Mouse (Mus musculus) small intestine, adult 2 months (tissue): Measurements from ENCODE around the gene Tmem69. TPM values are rescaled to one million over a fixed set of nuclear protein-coding genes. Genes with fewer than 3 reads are reported as not detected.

Source experiments
- H3K27ac ChIP-seq: fragments of 200-500 bp; 2 replicates; pipeline ENCODE4 v1.5.1; 2012; ENCODE audit warnings: low read depth, low read length, control low read depth, inconsistent platforms; ENCODE audit not compliant: insufficient read depth
- H3K27me3 ChIP-seq: fragments of 200-500 bp; 2 replicates; pipeline ENCODE4 v1.6.1; 2012; ENCODE audit warnings: mild to moderate bottlenecking, moderate library complexity, low read length, inconsistent platforms; ENCODE audit not compliant: control insufficient read depth, insufficient read depth
- H3K36me3 ChIP-seq: fragments of 200-500 bp; 2 replicates; pipeline ENCODE4 v1.6.1; 2012; ENCODE audit warnings: mild to moderate bottlenecking, low read length, control low read depth, inconsistent platforms; ENCODE audit not compliant: control insufficient read depth, insufficient read depth
- H3K4me1 ChIP-seq: fragments of 200-500 bp; 2 replicates; pipeline ENCODE4 v1.6.1; 2012; ENCODE audit warnings: low read length, inconsistent platforms, mixed read lengths; ENCODE audit not compliant: control insufficient read depth, insufficient read depth, insufficient read length
- H3K4me3 ChIP-seq: fragments of 200-500 bp; 2 replicates; pipeline ENCODE4 v1.5.1; 2012; ENCODE audit warnings: low read depth, mild to moderate bottlenecking, control low read depth, inconsistent platforms, low read length, moderate library complexity
- CTCF ChIP-seq: fragments of 200-500 bp; IDR thresholded peaks from 2 replicates; pipeline ENCODE4 v1.5.1; 2012; ENCODE audit warnings: low read depth, mild to moderate bottlenecking, control low read depth, inconsistent platforms, low read length, moderate library complexity, mixed read lengths; ENCODE audit not compliant: insufficient replicate concordance, insufficient read length; ENCODE audit errors: extremely low read depth
- POLR2A ChIP-seq: fragments of 200-500 bp; IDR thresholded peaks from 2 replicates; pipeline ENCODE4 v1.6.1; 2012; ENCODE audit warnings: low read depth, mild to moderate bottlenecking, control low read depth, inconsistent platforms, low read length, moderate library complexity
- WGBS: fragments of 180-500 bp; shearing (Covaris S2); methylation state at CpG from one replicate; pipeline ENCODE4 v1.1.7; 2018; 5-methylcytosine and 5-hydroxymethylcytosine counted together
- polyA plus RNA-seq: library from polyadenylated mRNA; depleted of rRNA; stranded (reverse); fragments of >200 nt; gene quantifications from 2 replicates; pipeline ENCODE4 v1.2.3, GENCODE M21; 2012; rRNA removed

Tmem69 gene
- polyA plus RNA-seq, 1 experiment: 2.6 TPM

DNA sequence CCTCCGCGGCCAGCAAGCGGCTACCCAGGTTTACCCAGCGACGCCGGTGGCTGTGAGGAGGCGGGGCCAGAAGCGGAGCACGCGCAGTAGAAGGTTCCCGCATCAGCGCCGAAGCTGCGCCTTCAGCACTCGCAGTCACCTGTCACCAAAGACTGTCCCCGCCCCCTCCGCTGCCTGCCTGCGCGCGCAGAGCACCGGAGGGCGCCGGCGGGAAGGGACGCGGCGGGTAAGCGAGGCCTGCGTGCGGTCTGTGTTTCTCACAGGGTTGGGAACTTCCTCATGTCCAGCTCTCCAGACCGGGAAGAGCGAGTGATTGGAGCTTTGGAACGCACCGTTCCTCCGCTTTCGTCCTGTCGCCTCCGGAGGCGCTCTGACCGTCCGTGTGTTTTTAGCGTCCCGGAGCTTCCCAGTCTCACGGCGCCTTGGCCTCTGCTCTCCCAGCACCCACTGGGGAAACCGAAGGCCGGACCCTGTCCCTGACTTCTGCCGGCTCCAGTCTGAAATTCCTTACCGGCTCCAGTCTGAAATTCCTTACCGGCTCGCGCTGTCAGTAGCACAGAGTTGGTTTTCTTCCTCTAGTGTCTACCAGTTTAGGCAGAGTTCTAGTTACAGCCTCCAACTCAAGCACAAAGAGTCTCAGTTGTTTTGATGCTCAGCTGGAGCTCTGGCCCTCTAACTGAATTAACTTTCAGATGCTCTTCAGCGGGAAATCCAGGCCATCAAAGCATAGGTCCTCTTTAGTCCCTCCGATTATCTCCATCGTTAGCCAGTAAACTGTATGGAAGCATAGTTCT lies 48.1 kb downstream of the Tmem69 start, which contains the start of gene Ipp:
Gene Ipp, plus strand, starts transcription at position 125 of the 794 bp plus-strand sequence.
- TF ChIP-seq POLR2A: peak; percentile 88
- peak; percentile 24; the same call in 1 of the 2 replicates for TF ChIP-seq CTCF
- no peaks in the 10 kb centered on the region for H3K27me3 ChIP-seq
- peak within 1 kb of the TSS; percentile 67 for H3K4me3 ChIP-seq
- H3K27ac ChIP-seq: peak within 1 kb of the TSS; percentile 76
- WGBS: under 1% methylated on average over 55 of the region's 55 CpGs
- H3K36me3 ChIP-seq: peaks cover 2% of the 10 kb centered on the region; the same call in 1 of the 2 replicates
- no peaks in the 10 kb centered on the region for H3K4me1 ChIP-seq

GRCm38 (mm10) chr4:116506886-116507424 lies 48.8 kb downstream of the Tmem69 start:
- 16% methylated on average over 11 of the region's 11 CpGs for WGBS
- Histone ChIP-seq H3K4me3 (peak overlapping the region; percentile 67), H3K27me3 (no peaks in the 10 kb centered on the region), H3K36me3 (peaks cover 2% of the 10 kb centered on the region; the same call in 1 of the 2 replicates), H3K4me1 (no peaks in the 10 kb centered on the region), H3K27ac (peak overlapping the region; percentile 64)
- TF ChIP-seq CTCF: no peak

Other genes starting within 250 kb of the Tmem69 start
- 107 and 224 TPM in 2 replicates for gene Mast2, start 91.8 kb downstream of the Tmem69 start, polyA plus RNA-seq
- 0.29 and 1.1 TPM in 2 replicates for gene Ipp, start 48.4 kb downstream of the Tmem69 start, polyA plus RNA-seq
- gene Gpbp1l1, start 1.7 kb upstream of the Tmem69 start, polyA plus RNA-seq: 23.1 and 31.2 TPM in 2 replicates
- 4.1 and 4.3 TPM in 2 replicates for gene Ccdc17, start 40.7 kb upstream of the Tmem69 start, polyA plus RNA-seq
- gene Nasp, start 72.0 kb upstream of the Tmem69 start, polyA plus RNA-seq: 0.62 and 0.96 TPM in 2 replicates
- 304 and 652 TPM in 2 replicates for gene Akr1a1, start 95.7 kb upstream of the Tmem69 start, polyA plus RNA-seq
- 40.5 and 74.0 TPM in 2 replicates for gene Prdx1, start 129.6 kb upstream of the Tmem69 start, polyA plus RNA-seq
- 2.0 and 2.1 TPM in 2 replicates for gene Mmachc, start 152.5 kb upstream of the Tmem69 start, polyA plus RNA-seq
- gene Ccdc163, start 152.6 kb upstream of the Tmem69 start, polyA plus RNA-seq: 5.0 and 8.9 TPM in 2 replicates
- 5.5 and 25.6 TPM in 2 replicates for gene Tesk2, start 165.0 kb upstream of the Tmem69 start, polyA plus RNA-seq